Mouse (Mus musculus): Measurements from ENCODE around the gene Eml4. TPM values are rescaled to one million over a fixed set of nuclear protein-coding genes. Genes with fewer than 3 reads are reported as not detected.

Gene Eml4
- total RNA-seq, 2 experiments from 2014 or later = 23.3 to 26.1 TPM

DNA sequence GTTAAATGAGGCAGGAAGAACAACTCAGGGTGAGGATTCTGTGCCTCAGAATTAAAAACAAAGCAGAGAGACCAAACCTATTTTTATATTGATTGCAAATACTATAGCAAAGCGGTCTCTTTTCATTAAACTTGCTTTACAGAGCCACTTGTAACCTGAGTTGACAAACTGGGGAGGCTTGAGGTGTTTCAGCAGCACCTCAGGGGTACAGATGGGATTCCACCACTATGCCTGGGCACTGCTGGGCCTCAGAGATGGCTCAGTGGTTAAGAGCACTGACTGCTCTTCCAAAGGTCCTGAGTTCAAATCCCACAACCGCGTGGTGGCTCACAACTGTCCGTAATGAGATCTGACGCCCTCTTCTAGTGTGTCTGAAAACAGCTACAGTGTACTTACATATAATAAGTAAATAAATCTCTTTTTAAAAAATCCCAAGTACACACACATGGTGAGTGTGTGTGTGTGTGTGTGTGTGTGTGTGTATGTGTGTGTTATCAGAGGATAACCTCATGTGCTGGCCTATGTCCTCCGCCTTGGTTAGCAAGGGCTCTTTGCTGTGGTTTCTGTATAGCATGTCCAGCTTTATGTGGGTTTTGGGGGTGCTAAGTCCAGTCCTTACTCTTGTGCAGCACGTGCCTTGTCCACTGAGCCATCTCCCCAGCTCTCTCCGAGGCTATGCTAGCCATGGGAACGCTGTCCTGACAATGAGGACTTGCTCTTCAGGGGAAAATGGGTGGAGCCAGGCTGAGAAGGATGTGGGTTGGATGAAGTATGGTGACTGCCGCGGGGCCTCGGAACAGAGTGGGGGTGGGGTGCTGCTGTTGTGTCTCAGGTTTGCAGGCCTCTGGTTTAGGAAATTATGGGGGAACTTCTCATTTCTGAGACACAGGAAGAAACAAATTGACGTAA is 176.1 kb downstream of the Eml4 start:
- TF ChIP-seq CTCF (conservative IDR thresholded peaks at IDR 0.05) = no peak
- Histone ChIP-seq H3K27ac (peak overlapping the region; percentile 83), H3K4me3 (no peak overlapping the region)
- no peak for DNase-seq (ENCODE audit: low spot score in 2 of 2)

DNA sequence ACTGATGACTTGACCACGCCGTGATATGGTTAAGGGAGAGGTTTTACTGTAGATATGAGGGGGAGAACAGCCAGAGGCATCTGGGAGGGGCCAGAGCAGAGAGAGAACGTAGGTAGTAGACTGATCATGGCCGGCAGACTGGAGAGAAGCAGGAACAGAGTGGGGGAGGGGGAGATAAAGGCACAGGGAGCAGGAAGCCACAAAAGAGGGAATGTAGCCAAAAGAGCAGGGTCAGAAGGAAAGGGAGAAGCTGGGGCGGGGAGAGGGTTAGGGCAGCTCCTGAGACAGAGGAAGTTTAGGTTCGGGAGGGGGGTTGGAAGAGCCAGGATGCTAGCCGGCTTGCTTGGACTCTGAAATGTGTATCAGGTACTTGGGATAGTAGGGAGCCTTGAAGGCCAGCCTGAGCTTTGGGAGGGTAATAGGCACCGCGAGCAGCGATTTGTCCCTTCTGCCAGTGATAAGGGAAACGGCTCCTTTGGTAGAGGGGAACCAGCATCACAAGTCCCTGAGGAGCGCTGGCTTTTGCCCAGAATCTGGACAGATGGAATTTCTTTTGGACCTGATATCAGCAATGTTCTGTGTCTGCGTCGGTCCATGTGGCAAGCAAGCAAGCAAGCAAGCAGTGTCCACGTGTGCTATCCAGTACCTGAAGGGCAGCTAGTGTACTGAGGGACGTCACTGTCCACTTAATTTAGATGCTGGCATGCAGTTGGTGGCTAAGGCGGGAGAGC is 177.1 kb downstream of the Eml4 start:
- TF ChIP-seq CTCF (conservative IDR thresholded peaks at IDR 0.05) = no peak
- Histone ChIP-seq H3K4me3 (no peak overlapping the region), H3K27ac (0 out of 2 replicates have a peak overlapping the region, but pooled peaks have one; percentile 21)
- DNase-seq (ENCODE audit: low spot score in 2 of 2) = no peak

Other genes starting within 250 kb of the Eml4 start
- 10 to 100 TPM; 12.6 to 15.3 TPM for gene Pkdcc, start 135.6 kb upstream of the Eml4 start, total RNA-seq (2021)
- 100 to 1,000 TPM; 178 to 182 TPM for gene Cox7a2l, start 166.4 kb downstream of the Eml4 start, total RNA-seq (2021)